Comparison of ENCODE assay signal across 8 mouse cellular contexts in genomic region chr17:13681686-13682085, GRCm38 (mm10).
DNase-seq lines count a peak whose midpoint lies in the region; ATAC-seq and TF ChIP-seq lines count a peak whose summit lies in the region.
"Had no signal": no experiment of that assay in that cellular context is flagged by ENCODE, and none has a peak within 500 bp of the region (broad histone marks: within the 10 kb centered on the region; RNA-seq: fewer than 3 reads in every experiment).

No protein-coding gene starts in this region.

- TF ChIP-seq CTCF in hindbrain, postnatal 0 days (IDR thresholded peaks at IDR 0.05; ENCODE audit: low read depth): peak; percentile 62

- peak overlapping the region; percentile 42; the same call in 1 of the 2 replicates for H3K4me2 ChIP-seq in hindbrain, postnatal 0 days (ENCODE audit: low read depth, low read length)
- H3K4me2 ChIP-seq in hindbrain, embryonic 14.5 days (replicated peaks): no peak overlapping the region
- H3K4me2 ChIP-seq in liver, embryonic 15.5 days: no peak overlapping the region
- no peak overlapping the region for H3K4me2 ChIP-seq in kidney, embryonic 14.5 days (replicated peaks; ENCODE audit: low read depth, low read length)

- DNase-seq in hindbrain, postnatal 0 days (ENCODE audit: low spot score): peak; percentile 33
- no peak for DNase-seq in hindbrain, embryonic 14.5 days (ENCODE audit: low spot score)
- peak; percentile 21 to 22 for DNase-seq in B cell, adult 2 months
- DNase-seq in NIH3T3 (ENCODE audit: low read depth): peak; percentile 57
- DNase-seq in ovary, postnatal 36 days (ENCODE audit: low spot score): no peak
- DNase-seq: adrenal gland, postnatal 36 days had no signal

- no peak overlapping the region for H3K9ac ChIP-seq in hindbrain, postnatal 0 days (replicated peaks; ENCODE audit: low read length)
- no peak overlapping the region for H3K9ac ChIP-seq in hindbrain, embryonic 14.5 days
- H3K9ac ChIP-seq in liver, embryonic 15.5 days: no peak overlapping the region
- no peak overlapping the region for H3K9ac ChIP-seq in kidney, embryonic 14.5 days (ENCODE audit: low read depth, low read length)

- ATAC-seq in hindbrain, postnatal 0 days: peak; percentile 39; the same call in 1 of the 2 replicates
- no peak for ATAC-seq in hindbrain, embryonic 14.5 days (ENCODE audit: low FRiP score)
- ATAC-seq in liver, embryonic 15.5 days (ENCODE audit: insufficient read depth): 0 out of 2 replicates have a peak, but pooled peaks have one; percentile 14
- no peak for ATAC-seq in kidney, embryonic 14.5 days (ENCODE audit: low FRiP score, low TSS enrichment)

- H3K4me3 ChIP-seq in hindbrain, postnatal 0 days (ENCODE audit: low read length): no peak overlapping the region
- H3K4me3 ChIP-seq in hindbrain, embryonic 14.5 days (replicated peaks; ENCODE audit: low read length): no peak overlapping the region
- no peak overlapping the region for H3K4me3 ChIP-seq in liver, embryonic 15.5 days (replicated peaks)
- no peak overlapping the region for H3K4me3 ChIP-seq in kidney, embryonic 14.5 days (ENCODE audit: low read length)

- H3K36me3 ChIP-seq in hindbrain, postnatal 0 days (ENCODE audit: insufficient read depth, low read length): no peaks in the 10 kb centered on the region
- no peaks in the 10 kb centered on the region for H3K36me3 ChIP-seq in hindbrain, embryonic 14.5 days (replicated peaks; ENCODE audit: control insufficient read depth, insufficient read depth)
- H3K36me3 ChIP-seq in liver, embryonic 15.5 days (replicated peaks): no peaks in the 10 kb centered on the region
- H3K36me3 ChIP-seq in kidney, embryonic 14.5 days (ENCODE audit: control insufficient read depth, insufficient read depth, low read length): no peaks in the 10 kb centered on the region

- H3K27ac ChIP-seq in hindbrain, postnatal 0 days: no peak overlapping the region
- no peak overlapping the region for H3K27ac ChIP-seq in hindbrain, embryonic 14.5 days
- H3K27ac ChIP-seq in liver, embryonic 15.5 days (replicated peaks): no peak overlapping the region
- no peak overlapping the region for H3K27ac ChIP-seq in kidney, embryonic 14.5 days (ENCODE audit: low read depth, low read length)

- no peaks in the 10 kb centered on the region for H3K27me3 ChIP-seq in hindbrain, postnatal 0 days (ENCODE audit: insufficient read depth, low read length)
- no peaks in the 10 kb centered on the region for H3K27me3 ChIP-seq in hindbrain, embryonic 14.5 days (ENCODE audit: control insufficient read depth, insufficient read depth, low read length)
- H3K27me3 ChIP-seq in liver, embryonic 15.5 days: no peaks in the 10 kb centered on the region
- H3K27me3 ChIP-seq in kidney, embryonic 14.5 days (ENCODE audit: control insufficient read depth, insufficient read depth, low read length): no peaks in the 10 kb centered on the region

- H3K9me3 ChIP-seq in hindbrain, postnatal 0 days (ENCODE audit: low read length): no peaks in the 10 kb centered on the region; the same call in 1 of the 2 replicates
- no peaks in the 10 kb centered on the region for H3K9me3 ChIP-seq in hindbrain, embryonic 14.5 days (ENCODE audit: control insufficient read depth, low read length)
- no peaks in the 10 kb centered on the region for H3K9me3 ChIP-seq in liver, embryonic 15.5 days (replicated peaks)
- no peaks in the 10 kb centered on the region for H3K9me3 ChIP-seq in kidney, embryonic 14.5 days (ENCODE audit: control insufficient read depth, low read length)

- peaks cover 24% of the 10 kb centered on the region for H3K4me1 ChIP-seq in hindbrain, postnatal 0 days (ENCODE audit: insufficient read depth, low read length)
- H3K4me1 ChIP-seq in hindbrain, embryonic 14.5 days (replicated peaks; ENCODE audit: control insufficient read depth, insufficient read depth, low read length): 0 out of 2 replicates have a peak, but pooled peaks cover 14% of the 10 kb centered on the region
- peaks cover 20% of the 10 kb centered on the region for H3K4me1 ChIP-seq in liver, embryonic 15.5 days (replicated peaks)
- peaks cover 10% of the 10 kb centered on the region; the same call in 1 of the 2 replicates for H3K4me1 ChIP-seq in kidney, embryonic 14.5 days (ENCODE audit: control insufficient read depth, insufficient read depth, low read length)

- WGBS in hindbrain, postnatal 0 days: 91% methylated on average over 6 of the region's 6 CpGs
- WGBS in hindbrain, embryonic 14.5 days: 95% methylated on average over 5 of the region's 6 CpGs
- 48% methylated on average over 6 of the region's 6 CpGs for WGBS in liver, embryonic 15.5 days (ENCODE audit: insufficient replicate concordance)
- WGBS in kidney, embryonic 14.5 days: 96% methylated on average over 5 of the region's 6 CpGs

Comparison
In these comparisons a context has a peak if more than half of its experiments do, and no peak if none do; other contexts are left out.
1. ATAC-seq: peak in hindbrain, postnatal 0 days (single experiment) and liver, embryonic 15.5 days (single experiment); none in hindbrain, embryonic 14.5 days (single experiment) and kidney, embryonic 14.5 days (single experiment).
2. DNase-seq: peak in hindbrain, postnatal 0 days (single experiment), B cell, adult 2 months (2 of 2) and NIH3T3 (single experiment); none in hindbrain, embryonic 14.5 days (single experiment) and ovary, postnatal 36 days (single experiment).